Mouse (Mus musculus) E14TG2a.4 (cell line): ENCODE results near the gene Stx17.

Source experiments
- CTCF ChIP-seq: conservative IDR thresholded peaks from 2 replicates; pipeline ENCODE4 v1.5.1; 2014; ENCODE audit warnings: low read length
- NANOG ChIP-seq: IDR thresholded peaks from 2 replicates; pipeline ENCODE4 v1.6.1; 2014; ENCODE audit warnings: borderline replicate concordance, low read length, mixed read lengths
- POU5F1 ChIP-seq: IDR thresholded peaks from 2 replicates; pipeline ENCODE4 v1.6.1; 2014; ENCODE audit warnings: low read length, borderline replicate concordance

- TF ChIP-seq CTCF (peak; percentile 72), NANOG (no peak), POU5F1 (no peak)
Measured at GRCm38 (mm10) chr4:48225173-48225572, 100.5 kb downstream of the Stx17 start.
